Mouse (Mus musculus) myocyte (in vitro differentiated cells): ENCODE results near the gene Lgr6. TPM values are rescaled to one million over a fixed set of nuclear protein-coding genes. Genes with fewer than 3 reads are reported as not detected.
"Not testable (repeated sequence)": the region's sequence is repeated elsewhere in the genome, so short reads cannot be mapped to it uniquely, and the experiment has no call there.

Source experiments
- H3K27me3 ChIP-seq: one replicate; pipeline ENCODE4 v1.6.1; 2011; ENCODE audit not compliant: control insufficient read depth, insufficient read depth, insufficient read length
- H3K36me3 ChIP-seq: one replicate; pipeline ENCODE4 v1.6.1; 2011; ENCODE audit not compliant: control insufficient read depth, insufficient read depth
- H3K4me2 ChIP-seq: one replicate; pipeline ENCODE4 v1.6.1; 2011; ENCODE audit warnings: low read depth, control low read depth
- H3K4me3 ChIP-seq: one replicate; pipeline ENCODE4 v1.5.1; 2011; ENCODE audit warnings: mild to moderate bottlenecking, control low read depth, moderate library complexity
- H3K79me2 ChIP-seq: one replicate; pipeline ENCODE4 v1.6.1; 2011; ENCODE audit not compliant: control insufficient read depth, insufficient read depth
- H3ac ChIP-seq: one replicate; pipeline ENCODE4 v1.6.1; 2011; ENCODE audit not compliant: control insufficient read depth, insufficient read length
- CEBPB ChIP-seq: IDR thresholded peaks from 2 replicates; pipeline ENCODE4 v1.6.1; 2011; ENCODE audit warnings: mild to moderate bottlenecking, moderate library complexity; ENCODE audit not compliant: poor library complexity, insufficient read depth, severe bottlenecking
- E2F4 ChIP-seq: IDR thresholded peaks from one replicate; pipeline ENCODE4 v1.6.1; 2011; ENCODE audit warnings: mild to moderate bottlenecking, control low read depth, moderate library complexity; ENCODE audit not compliant: insufficient read depth
- MAX ChIP-seq: IDR thresholded peaks from one replicate; pipeline ENCODE4 v1.6.1; 2011; ENCODE audit warnings: low read depth, mild to moderate bottlenecking, control low read depth
- MYOD1 ChIP-seq, 3 experiments: IDR thresholded peaks; one replicate each; pipeline ENCODE4 v1.6.1; 2011; ENCODE audit warnings: control low read depth in 2 of 3, low read depth in 2 of 3, mild to moderate bottlenecking in 2 of 3, moderate library complexity in 1 of 3; ENCODE audit not compliant: insufficient read length in 2 of 3, control insufficient read depth in 1 of 3
- MYOG ChIP-seq, 3 experiments: IDR thresholded peaks; one replicate each; pipeline ENCODE4 v1.6.1; 2011; ENCODE audit warnings: control low read depth in 2 of 3, low read depth in 2 of 3, mild to moderate bottlenecking in 2 of 3; ENCODE audit not compliant: insufficient read length in 2 of 3, control insufficient read depth in 1 of 3, insufficient read depth in 1 of 3
- POLR2A ChIP-seq: IDR thresholded peaks from one replicate; pipeline ENCODE4 v1.6.1; 2011; ENCODE audit warnings: low read depth, mild to moderate bottlenecking, control low read depth, moderate library complexity; ENCODE audit not compliant: insufficient read length
- POLR2AphosphoS2 ChIP-seq: IDR thresholded peaks from one replicate; pipeline ENCODE4 v1.6.1; 2011; ENCODE audit warnings: low read depth, control low read depth; ENCODE audit not compliant: insufficient read length
- REST ChIP-seq: IDR thresholded peaks from one replicate; pipeline ENCODE4 v1.6.1; 2011; ENCODE audit warnings: mild to moderate bottlenecking, control low read depth, moderate library complexity; ENCODE audit not compliant: insufficient read depth, insufficient read length
- SRF ChIP-seq: IDR thresholded peaks from one replicate; pipeline ENCODE4 v1.6.1; 2011; ENCODE audit warnings: low read depth; ENCODE audit not compliant: control insufficient read depth, insufficient read length
- TCF12 ChIP-seq: IDR thresholded peaks from one replicate; pipeline ENCODE4 v1.6.1; 2011; ENCODE audit warnings: mild to moderate bottlenecking, control low read depth; ENCODE audit not compliant: poor library complexity, insufficient read depth, severe bottlenecking
- TCF3 ChIP-seq: IDR thresholded peaks from one replicate; pipeline ENCODE4 v1.6.1; 2011; ENCODE audit warnings: low read depth, control low read depth; ENCODE audit not compliant: insufficient read length
- USF1 ChIP-seq: IDR thresholded peaks from one replicate; pipeline ENCODE4 v1.6.1; 2011; ENCODE audit warnings: low read depth, mild to moderate bottlenecking, control low read depth, moderate library complexity
- polyA plus RNA-seq: library from polyadenylated mRNA; unstranded; fragments of >200 nt; fragmentation: generic; extraction: Trizol; gene quantifications from one replicate; pipeline ENCODE4 v1.2.1, GENCODE M21; 2012; ENCODE audit warnings: missing spikeins

Gene Lgr6
- polyA plus RNA-seq, 1 experiment: 2.1 TPM

- Histone ChIP-seq H3K4me2 (no peak overlapping the region), H3K4me3 (no peak overlapping the region), H3K79me2 (no peaks in the 10 kb centered on the region), H3ac (no peak overlapping the region), H3K27me3 (no peaks in the 10 kb centered on the region), H3K36me3 (no peaks in the 10 kb centered on the region)
- TF ChIP-seq E2F4 (no peak), MAX (no peak), CEBPB (no peak), MYOG (IDR thresholded peaks at IDR 0.05; ENCODE audit: control insufficient read depth in 1 of 3, insufficient read depth in 1 of 3, insufficient read length in 2 of 3, low read depth in 2 of 3) (no peak), POLR2AphosphoS2 (no peak), TCF3 (no peak), POLR2A (no peak), USF1 (no peak), MYOD1 (IDR thresholded peaks at IDR 0.05; ENCODE audit: control insufficient read depth in 1 of 3, insufficient read length in 2 of 3, low read depth in 2 of 3) (no peak), REST (no peak), TCF12 (no peak), SRF (no peak)
Observed at GRCm38 (mm10) chr1:135125990-135126389, 20.9 kb upstream of the Lgr6 start.

GRCm38 (mm10) chr1:135124573-135125363, 19.7 kb upstream of the Lgr6 start:
- no peaks in the 10 kb centered on the region for H3K36me3 ChIP-seq
- no peak overlapping the region for H3ac ChIP-seq
- no peak overlapping the region for H3K4me2 ChIP-seq
- H3K4me3 ChIP-seq: no peak overlapping the region
- H3K79me2 ChIP-seq: no peaks in the 10 kb centered on the region
- no peaks in the 10 kb centered on the region for H3K27me3 ChIP-seq
- no peak for TF ChIP-seq CEBPB
- TF ChIP-seq MYOD1 (IDR thresholded peaks at IDR 0.05; ENCODE audit: control insufficient read depth in 1 of 3, insufficient read length in 2 of 3, low read depth in 2 of 3): no peak
- TF ChIP-seq SRF: no peak
- TF ChIP-seq POLR2A: no peak
- no peak for TF ChIP-seq TCF3
- TF ChIP-seq E2F4: no peak
- no peak for TF ChIP-seq REST
- no peak for TF ChIP-seq POLR2AphosphoS2
- TF ChIP-seq TCF12: no peak
- no peak for TF ChIP-seq USF1
- no peak for TF ChIP-seq MYOG (IDR thresholded peaks at IDR 0.05; ENCODE audit: control insufficient read depth in 1 of 3, insufficient read depth in 1 of 3, insufficient read length in 2 of 3, low read depth in 2 of 3)
- no peak for TF ChIP-seq MAX

GRCm38 (mm10) chr1:135112661-135113060, 7.6 kb upstream of the Lgr6 start:
- Histone ChIP-seq H3ac (no peak overlapping the region), H3K79me2 (no peaks in the 10 kb centered on the region), H3K4me2 (no peak overlapping the region), H3K4me3 (no peak overlapping the region), H3K36me3 (no peaks in the 10 kb centered on the region), H3K27me3 (no peaks in the 10 kb centered on the region)
- no peak for TF ChIP-seq POLR2A
- TF ChIP-seq TCF12: no peak
- peak; percentile 79 for TF ChIP-seq USF1
- no peak for TF ChIP-seq CEBPB
- no peak for TF ChIP-seq SRF

GRCm38 (mm10) chr1:135111271-135111670, 6.2 kb upstream of the Lgr6 start:
- not testable (repeated sequence) for H3K27me3 ChIP-seq, H3K4me2 ChIP-seq, H3K36me3 ChIP-seq, H3K79me2 ChIP-seq, H3K4me3 ChIP-seq, H3ac ChIP-seq
- TF ChIP-seq MYOG (IDR thresholded peaks at IDR 0.05; ENCODE audit: control insufficient read depth in 1 of 3, insufficient read depth in 1 of 3, insufficient read length in 2 of 3, low read depth in 2 of 3) (peak in 1 of 3 experiments; percentile 76), MYOD1 (IDR thresholded peaks at IDR 0.05; ENCODE audit: control insufficient read depth in 1 of 3, insufficient read length in 2 of 3, low read depth in 2 of 3) (peak in 2 of 3 experiments; percentile 10 to 57)

DNA sequence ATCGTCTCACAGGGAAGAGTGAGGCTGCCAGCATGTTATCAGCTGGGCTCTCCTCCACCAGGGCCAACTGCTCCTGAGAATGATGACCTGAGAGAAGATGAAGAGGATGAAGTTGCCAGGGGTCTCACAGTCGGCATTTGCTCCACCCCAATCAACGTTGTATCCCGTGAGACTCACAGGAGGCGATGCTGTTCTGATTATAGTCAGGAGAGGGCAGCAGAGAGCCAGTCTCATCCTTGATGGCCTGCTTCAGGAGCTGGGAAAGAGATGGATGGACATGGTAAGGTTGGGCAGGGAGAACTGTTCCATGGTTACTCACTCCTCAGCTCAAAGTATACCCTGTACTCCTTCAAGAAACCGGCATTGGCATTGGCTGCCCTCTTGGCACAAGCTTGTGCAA, 5.0 kb upstream of the Lgr6 start:
- peaks cover 1% of the 10 kb centered on the region for H3K27me3 ChIP-seq
- H3K79me2 ChIP-seq: no peaks in the 10 kb centered on the region
- TF ChIP-seq USF1 (no peak), POLR2A (no peak), MAX (no peak), REST (no peak), TCF12 (no peak), POLR2AphosphoS2 (no peak), CEBPB (no peak), MYOG (IDR thresholded peaks at IDR 0.05; ENCODE audit: control insufficient read depth in 1 of 3, insufficient read depth in 1 of 3, insufficient read length in 2 of 3, low read depth in 2 of 3) (no peak)
- H3K4me2 ChIP-seq: no peak overlapping the region
- no peak overlapping the region for H3ac ChIP-seq
- H3K4me3 ChIP-seq: no peak overlapping the region
- H3K36me3 ChIP-seq: no peaks in the 10 kb centered on the region
